Mouse (Mus musculus) left cerebral cortex, adult 6 months (tissue): ENCODE results near the gene Tbc1d2. TPM values are rescaled to one million over a fixed set of nuclear protein-coding genes. Genes with fewer than 3 reads are reported as not detected.

Experiments
- long read RNA-seq, 2 experiments: library from polyadenylated mRNA; unstranded; transcript quantifications; one replicate each; pipeline ENCODE4 v2.0.0; 2019 to 2020
- polyA plus RNA-seq: library from polyadenylated mRNA; unstranded; fragments of <200 nt; fragmentation: Nextera tagmentation; gene quantifications from 2 replicates; pipeline ENCODE4 v1.2.3, GENCODE M21; 2021

Tbc1d2 gene
- 0.73 and 0.93 TPM in 2 replicates for polyA plus RNA-seq
- long read RNA-seq, experiment 1, partial matches to known transcripts: 2 of 7 reads
- long read RNA-seq, experiment 1, other reads (novel, unspliced or antisense): 5 of 7 reads
- long read RNA-seq, experiment 2, partial matches to known transcripts: 0 of 1 reads
- long read RNA-seq, experiment 2, other reads (novel, unspliced or antisense): 1 of 1 reads

GRCm38 (mm10) chr4:46650086-46650753 lies at the start of gene Tbc1d2:
Tbc1d2 (minus strand) TSS chr4:46650209.

GRCm38 (mm10) chr4:46601844-46602423 lies 48.1 kb downstream of the Tbc1d2 start, which contains the start of gene Coro2a:
Coro2a (minus strand) TSS chr4:46602202.

Other genes with a start within 250 kb of the Tbc1d2 start
- gene Hemgn, start 236.7 kb downstream of the Tbc1d2 start, polyA plus RNA-seq: not detected in 2 replicates
- gene Anp32b, start 199.3 kb downstream of the Tbc1d2 start, polyA plus RNA-seq: 28.3 and 53.7 TPM in 2 replicates
- gene Nans, start 161.0 kb downstream of the Tbc1d2 start, polyA plus RNA-seq: 13.8 and 18.6 TPM in 2 replicates
- 0.45 and 0.54 TPM in 2 replicates for gene Trim14, start 114.1 kb downstream of the Tbc1d2 start, polyA plus RNA-seq
- gene Coro2a, start 48.0 kb downstream of the Tbc1d2 start, polyA plus RNA-seq: 12.8 and 19.2 TPM in 2 replicates